In the genomic region with DNA sequence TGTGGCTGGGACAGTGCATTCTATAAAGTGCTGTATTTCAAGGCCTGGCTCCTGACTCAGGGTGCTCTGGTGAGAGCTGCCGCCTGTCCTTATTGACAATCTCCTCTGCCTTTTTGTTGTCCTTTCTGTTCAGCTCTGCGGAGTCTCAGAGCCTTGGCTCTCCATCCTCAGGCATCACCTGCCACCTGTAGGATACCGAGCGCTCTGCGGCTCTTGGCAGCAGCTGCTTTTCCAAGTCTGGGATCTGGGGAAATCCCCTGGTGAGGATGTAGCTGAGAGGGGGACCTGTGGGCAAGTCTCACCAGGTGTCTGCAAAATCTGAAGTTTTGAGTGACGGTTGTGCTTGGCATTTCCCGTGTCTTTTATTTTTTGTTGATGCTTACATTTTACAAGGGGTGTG, we compare ENCODE assay signal across 23 mouse cellular contexts. TPM values are rescaled to one million over a fixed set of nuclear protein-coding genes. Genes with fewer than 3 reads are reported as not detected.
DNase-seq lines count a peak whose midpoint lies in the region; ATAC-seq and TF ChIP-seq lines count a peak whose summit lies in the region.
"Had no signal": no experiment of that assay in that cellular context is flagged by ENCODE, and none has a peak within 500 bp of the region (broad histone marks: within the 10 kb centered on the region; RNA-seq: fewer than 3 reads in every experiment).

No protein-coding gene starts in this region.

- H3K4me2 ChIP-seq in hindbrain, postnatal 0 days (ENCODE audit: low read depth, low read length): no peak overlapping the region
- H3K4me2 ChIP-seq in hindbrain, embryonic 11.5 days (replicated peaks; ENCODE audit: low read depth, low read length): no peak overlapping the region
- H3K4me2 ChIP-seq in embryonic facial prominence, embryonic 14.5 days (ENCODE audit: low read depth, low read length): no peak overlapping the region
- no peak overlapping the region for H3K4me2 ChIP-seq in midbrain, embryonic 11.5 days
- H3K4me2 ChIP-seq: forebrain, embryonic 13.5 days; hindbrain, embryonic 14.5 days; intestine, embryonic 15.5 days; liver, embryonic 12.5 days had no signal

- H3K27ac ChIP-seq in hindbrain, postnatal 0 days: no peak overlapping the region
- H3K27ac ChIP-seq in hindbrain, embryonic 11.5 days (ENCODE audit: low read depth, low read length): no peak overlapping the region
- H3K27ac ChIP-seq in embryonic facial prominence, embryonic 14.5 days (replicated peaks; ENCODE audit: low read depth, low read length): no peak overlapping the region
- H3K27ac ChIP-seq in midbrain, embryonic 11.5 days (ENCODE audit: low read depth, low read length): no peak overlapping the region
- H3K27ac ChIP-seq: forebrain, embryonic 13.5 days; heart, embryonic 10.5 days; hindbrain, embryonic 14.5 days; intestine, embryonic 15.5 days; limb, embryonic 10.5 days; liver, embryonic 12.5 days had no signal

- H3K4me3 ChIP-seq in hindbrain, postnatal 0 days (ENCODE audit: low read length): no peak overlapping the region
- no peak overlapping the region for H3K4me3 ChIP-seq in hindbrain, embryonic 11.5 days (ENCODE audit: low read depth, low read length)
- no peak overlapping the region for H3K4me3 ChIP-seq in lung, adult 2 months (replicated peaks; ENCODE audit: extremely low read depth, low read depth, low read length)
- no peak overlapping the region for H3K4me3 ChIP-seq in embryonic facial prominence, embryonic 14.5 days (ENCODE audit: low read depth, low read length)
- no peak overlapping the region for H3K4me3 ChIP-seq in midbrain, embryonic 11.5 days (ENCODE audit: low read depth, low read length)
- H3K4me3 ChIP-seq: forebrain, embryonic 13.5 days; heart, embryonic 10.5 days; intestine, embryonic 15.5 days; limb, embryonic 10.5 days; liver, embryonic 12.5 days; myocyte had no signal

- H3K36me3 ChIP-seq in hindbrain, postnatal 0 days (ENCODE audit: insufficient read depth, low read length): no peaks in the 10 kb centered on the region
- no peaks in the 10 kb centered on the region for H3K36me3 ChIP-seq in hindbrain, embryonic 11.5 days (ENCODE audit: control insufficient read depth, insufficient read depth, low read length)
- H3K36me3 ChIP-seq in embryonic facial prominence, embryonic 14.5 days (ENCODE audit: control insufficient read depth, insufficient read depth, low read length): no peaks in the 10 kb centered on the region
- no peaks in the 10 kb centered on the region for H3K36me3 ChIP-seq in midbrain, embryonic 11.5 days (ENCODE audit: control insufficient read depth, insufficient read depth, low read length)
- H3K36me3 ChIP-seq: G1E; heart, embryonic 10.5 days; intestine, embryonic 15.5 days; limb, embryonic 10.5 days; liver, embryonic 12.5 days had no signal

- H3K4me1 ChIP-seq in hindbrain, postnatal 0 days (ENCODE audit: insufficient read depth, low read length): no peaks in the 10 kb centered on the region
- no peaks in the 10 kb centered on the region for H3K4me1 ChIP-seq in hindbrain, embryonic 11.5 days (replicated peaks; ENCODE audit: control insufficient read depth, insufficient read depth, low read length)
- H3K4me1 ChIP-seq in lung, adult 2 months (ENCODE audit: control insufficient read depth, insufficient read depth, low read length): no peaks in the 10 kb centered on the region
- H3K4me1 ChIP-seq in embryonic facial prominence, embryonic 14.5 days (ENCODE audit: control insufficient read depth, insufficient read depth, low read length): no peaks in the 10 kb centered on the region
- no peaks in the 10 kb centered on the region; the same call in 1 of the 2 replicates for H3K4me1 ChIP-seq in midbrain, embryonic 11.5 days (ENCODE audit: control insufficient read depth, insufficient read depth, low read length)
- H3K4me1 ChIP-seq: heart, embryonic 10.5 days; intestine, embryonic 15.5 days; limb, embryonic 10.5 days; liver, embryonic 12.5 days had no signal

- 52% methylated on average over 7 of the region's 7 CpGs for WGBS in hindbrain, postnatal 0 days
- 42% methylated on average over 7 of the region's 7 CpGs for WGBS in hindbrain, embryonic 11.5 days
- WGBS in lung, adult 2 months: 49% methylated on average over 7 of the region's 7 CpGs
- WGBS in embryonic facial prominence, embryonic 14.5 days: 39% methylated on average over 7 of the region's 7 CpGs
- 55% methylated on average over 7 of the region's 7 CpGs for WGBS in midbrain, embryonic 11.5 days

- H3K27me3 ChIP-seq in hindbrain, postnatal 0 days (ENCODE audit: insufficient read depth, low read length): no peaks in the 10 kb centered on the region
- no peaks in the 10 kb centered on the region for H3K27me3 ChIP-seq in hindbrain, embryonic 11.5 days (ENCODE audit: control insufficient read depth, insufficient read depth, low read length)
- no peaks in the 10 kb centered on the region for H3K27me3 ChIP-seq in embryonic facial prominence, embryonic 14.5 days (replicated peaks; ENCODE audit: control insufficient read depth, insufficient read depth, low read length)
- no peaks in the 10 kb centered on the region for H3K27me3 ChIP-seq in midbrain, embryonic 11.5 days (ENCODE audit: control insufficient read depth, insufficient read depth, low read length)
- H3K27me3 ChIP-seq: intestine, embryonic 15.5 days had no signal

- TF ChIP-seq POLR2A in lung, adult 2 months (IDR thresholded peaks at IDR 0.05; ENCODE audit: borderline replicate concordance, extremely low read depth, low read depth, low read length): no peak

- peak; percentile 20; the same call in 1 of the 2 replicates for TF ChIP-seq CTCF in hindbrain, postnatal 0 days (IDR thresholded peaks at IDR 0.05; ENCODE audit: low read depth)
- TF ChIP-seq CTCF in lung, adult 2 months (IDR thresholded peaks at IDR 0.05; ENCODE audit: insufficient read depth, low read length): peak; percentile 45; the same call in 1 of the 2 replicates

- no peaks in the 10 kb centered on the region for H3K9me3 ChIP-seq in hindbrain, postnatal 0 days (ENCODE audit: low read length)
- H3K9me3 ChIP-seq in hindbrain, embryonic 11.5 days (ENCODE audit: control insufficient read depth, low read length): no peaks in the 10 kb centered on the region
- no peaks in the 10 kb centered on the region for H3K9me3 ChIP-seq in embryonic facial prominence, embryonic 14.5 days (ENCODE audit: control insufficient read depth, low read length)
- H3K9me3 ChIP-seq in midbrain, embryonic 11.5 days (ENCODE audit: control insufficient read depth, low read length): no peaks in the 10 kb centered on the region
- H3K9me3 ChIP-seq: forebrain, embryonic 13.5 days; heart, embryonic 10.5 days; intestine, embryonic 15.5 days; limb, embryonic 10.5 days; liver, embryonic 12.5 days had no signal

- DNase-seq in hindbrain, postnatal 0 days (ENCODE audit: low spot score): no peak
- no peak for DNase-seq in hindbrain, embryonic 11.5 days (ENCODE audit: low spot score)
- no peak for DNase-seq in lung, adult 2 months
- DNase-seq in lung, postnatal 25 days (ENCODE audit: low spot score): no peak
- peak; percentile 34 for DNase-seq in NIH3T3 (ENCODE audit: low read depth)
- DNase-seq in embryonic facial prominence, embryonic 14.5 days (ENCODE audit: low spot score): peak; percentile 69
- no peak for DNase-seq in midbrain, embryonic 11.5 days (ENCODE audit: low spot score, missing footprints)
- DNase-seq: adrenal gland, postnatal 36 days; cerebellum, adult 2 months; cerebellum, postnatal 36 days; gastrocnemius, postnatal 14 days; heart, postnatal 10 days; kidney, postnatal 25 days; midbrain, embryonic 14.5 days; thymus, postnatal 36 days had no signal

- H3K9ac ChIP-seq in hindbrain, postnatal 0 days (replicated peaks; ENCODE audit: low read length): no peak overlapping the region
- H3K9ac ChIP-seq in hindbrain, embryonic 11.5 days (ENCODE audit: low read depth, low read length): no peak overlapping the region
- H3K9ac ChIP-seq in embryonic facial prominence, embryonic 14.5 days (ENCODE audit: low read depth, low read length): no peak overlapping the region
- H3K9ac ChIP-seq in midbrain, embryonic 11.5 days (ENCODE audit: low read length): no peak overlapping the region
- H3K9ac ChIP-seq: forebrain, embryonic 13.5 days; hindbrain, embryonic 14.5 days; intestine, embryonic 15.5 days; liver, embryonic 12.5 days had no signal

- no peak for ATAC-seq in hindbrain, postnatal 0 days
- no peak for ATAC-seq in hindbrain, embryonic 11.5 days (ENCODE audit: low FRiP score)
- peak; percentile 41; the same call in 1 of the 2 replicates for ATAC-seq in embryonic facial prominence, embryonic 14.5 days (ENCODE audit: low read depth)
- no peak for ATAC-seq in midbrain, embryonic 11.5 days (ENCODE audit: low FRiP score)
- ATAC-seq: forebrain, embryonic 13.5 days; intestine, embryonic 15.5 days; liver, embryonic 12.5 days had no signal

RNA-seq across cellular contexts. Expression of gene Foxo6, which starts 12.1 kb away (rescaled TPM):
- total RNA-seq in hindbrain, postnatal 0 days (2014; rRNA removed): 23.8 and 25.1 TPM in 2 replicates
- polyA plus RNA-seq in hindbrain, postnatal 0 days (2015; fragmentation: Nextera tagmentation; extraction: Ambion mirVana): 1.2 and 1.3 TPM in 2 replicates
- 0.20 and 0.39 TPM in 2 replicates for polyA plus RNA-seq in hindbrain, embryonic 11.5 days (2014; fragmentation: Nextera tagmentation; extraction: Ambion mirVana)
- 3.1 and 4.1 TPM in 2 replicates for polyA plus RNA-seq in lung, adult 2 months (2012; rRNA removed)
- 0.47 and 0.72 TPM in 2 replicates for polyA plus RNA-seq in embryonic facial prominence, embryonic 14.5 days (2014; fragmentation: Nextera tagmentation; extraction: Ambion mirVana)
- polyA plus RNA-seq in midbrain, embryonic 11.5 days (2014; fragmentation: Nextera tagmentation; extraction: Ambion mirVana): 0.11 and 0.25 TPM in 2 replicates
- total RNA-seq: G1E had no signal
- polyA plus RNA-seq: G1E; limb, embryonic 10.5 days; liver, embryonic 12.5 days had no signal

Comparison
In these comparisons a context has a peak if more than half of its experiments do, and no peak if none do; other contexts are left out.
1. DNase-seq: peak in NIH3T3 (single experiment) and embryonic facial prominence, embryonic 14.5 days (single experiment); none in hindbrain, postnatal 0 days (single experiment), hindbrain, embryonic 11.5 days (single experiment), lung, adult 2 months (single experiment), lung, postnatal 25 days (single experiment) and midbrain, embryonic 11.5 days (single experiment).